Mouse (Mus musculus): ENCODE results near the gene Hip1.
"Not testable (repeated sequence)": the region's sequence is repeated elsewhere in the genome, so short reads cannot be mapped to it uniquely, and the experiment has no call there.

Gene Hip1

GRCm38 (mm10) chr5:135369196-135369595 lies 175.7 kb downstream of the Hip1 start:
- not testable (repeated sequence) for DNase-seq (ENCODE audit: low spot score in 2 of 2)

GRCm38 (mm10) chr5:135368312-135368711 lies 176.6 kb downstream of the Hip1 start:
- no peak for DNase-seq (ENCODE audit: low spot score in 2 of 2)

- DNase-seq (ENCODE audit: low spot score in 2 of 2), result no peak
These were observed 177.1 kb downstream of the Hip1 start for GRCm38 (mm10) chr5:135367841-135368240.

GRCm38 (mm10) chr5:135363540-135363939 lies 181.4 kb downstream of the Hip1 start:
- DNase-seq (ENCODE audit: low spot score in 2 of 2), result no peak

- DNase-seq (ENCODE audit: low spot score in 2 of 2), result no peak
These were observed 182.3 kb downstream of the Hip1 start for GRCm38 (mm10) chr5:135362572-135362971.

GRCm38 (mm10) chr5:135359772-135360171 lies 185.1 kb downstream of the Hip1 start:
- DNase-seq (ENCODE audit: low spot score in 2 of 2), result no peak

- DNase-seq (ENCODE audit: low spot score in 2 of 2), result peak in 1 of 2 experiments; percentile 46
These were observed 187.4 kb downstream of the Hip1 start for GRCm38 (mm10) chr5:135357556-135357955.
